Mouse (Mus musculus): Measurements from ENCODE around the gene Vmn2r75. TPM values are rescaled to one million over a fixed set of nuclear protein-coding genes. Genes with fewer than 3 reads are reported as not detected.

The Vmn2r75 gene
- polyA plus RNA-seq (2015; fragmentation: Illumina TruSeq; extraction: RNeasy Lipid Tissue Mini Kit (QIAGEN cat#74804); ENCODE audit: insufficient read depth, low replicate concordance) = not detected

GRCm38 (mm10) chr7:86171678-86172077 is at the start of gene Vmn2r75:
Vmn2r75 (minus strand) TSS chr7:86171778.

Other genes starting within 250 kb of the Vmn2r75 start
- not detected for gene Vmn2r74, start 210.1 kb downstream of the Vmn2r75 start, polyA plus RNA-seq (2015; fragmentation: Illumina TruSeq; extraction: RNeasy Lipid Tissue Mini Kit (QIAGEN cat#74804); ENCODE audit: insufficient read depth, low replicate concordance)
- not detected for gene Vmn2r76, start 74.5 kb upstream of the Vmn2r75 start, polyA plus RNA-seq (2015; fragmentation: Illumina TruSeq; extraction: RNeasy Lipid Tissue Mini Kit (QIAGEN cat#74804); ENCODE audit: insufficient read depth, low replicate concordance)
- gene Olfr310, start 105.4 kb upstream of the Vmn2r75 start, polyA plus RNA-seq (2015; fragmentation: Illumina TruSeq; extraction: RNeasy Lipid Tissue Mini Kit (QIAGEN cat#74804); ENCODE audit: insufficient read depth, low replicate concordance) = not detected
- not detected for gene Olfr309, start 141.9 kb upstream of the Vmn2r75 start, polyA plus RNA-seq (2015; fragmentation: Illumina TruSeq; extraction: RNeasy Lipid Tissue Mini Kit (QIAGEN cat#74804); ENCODE audit: insufficient read depth, low replicate concordance)
- not detected for gene Olfr308, start 153.9 kb upstream of the Vmn2r75 start, polyA plus RNA-seq (2015; fragmentation: Illumina TruSeq; extraction: RNeasy Lipid Tissue Mini Kit (QIAGEN cat#74804); ENCODE audit: insufficient read depth, low replicate concordance)
- gene Olfr307, start 165.8 kb upstream of the Vmn2r75 start, polyA plus RNA-seq (2015; fragmentation: Illumina TruSeq; extraction: RNeasy Lipid Tissue Mini Kit (QIAGEN cat#74804); ENCODE audit: insufficient read depth, low replicate concordance) = not detected
- gene Olfr305, start 195.2 kb upstream of the Vmn2r75 start, polyA plus RNA-seq (2015; fragmentation: Illumina TruSeq; extraction: RNeasy Lipid Tissue Mini Kit (QIAGEN cat#74804); ENCODE audit: insufficient read depth, low replicate concordance) = not detected
- gene Olfr304, start 214.9 kb upstream of the Vmn2r75 start, polyA plus RNA-seq (2015; fragmentation: Illumina TruSeq; extraction: RNeasy Lipid Tissue Mini Kit (QIAGEN cat#74804); ENCODE audit: insufficient read depth, low replicate concordance) = not detected
- gene Olfr303, start 226.0 kb upstream of the Vmn2r75 start, polyA plus RNA-seq (2015; fragmentation: Illumina TruSeq; extraction: RNeasy Lipid Tissue Mini Kit (QIAGEN cat#74804); ENCODE audit: insufficient read depth, low replicate concordance) = not detected
- not detected for gene Olfr301, start 232.1 kb upstream of the Vmn2r75 start, polyA plus RNA-seq (2015; fragmentation: Illumina TruSeq; extraction: RNeasy Lipid Tissue Mini Kit (QIAGEN cat#74804); ENCODE audit: insufficient read depth, low replicate concordance)